Mouse (Mus musculus): ENCODE measurements around the gene Krtap5-4.

GRCm38 (mm10) chr7:142319124-142319523 lies 15.8 kb downstream of the Krtap5-4 start:
- TF ChIP-seq GATA1 (IDR thresholded peaks at IDR 0.05; ENCODE audit: borderline replicate concordance, low read length) (no peak), FLI1 (IDR thresholded peaks at IDR 0.05; ENCODE audit: low read length) (no peak)
